Mouse (Mus musculus) olfactory bulb, adult 2 months (tissue): ENCODE results near the gene Pacs2. TPM values are rescaled to one million over a fixed set of nuclear protein-coding genes. Genes with fewer than 3 reads are reported as not detected.

ENCODE experiments used
- H3K27ac ChIP-seq: fragments of 200-500 bp; 2 replicates; pipeline ENCODE4 v1.5.1; 2012; ENCODE audit warnings: low read depth, low read length; ENCODE audit not compliant: insufficient read depth
- H3K4me1 ChIP-seq: fragments of 200-500 bp; 2 replicates; pipeline ENCODE4 v1.6.1; 2012; ENCODE audit warnings: low read length; ENCODE audit not compliant: control insufficient read depth, insufficient read depth
- H3K4me3 ChIP-seq: fragments of 200-500 bp; 2 replicates; pipeline ENCODE4 v1.5.1; 2012; ENCODE audit warnings: mild to moderate bottlenecking, low read depth, low read length, moderate library complexity; ENCODE audit not compliant: insufficient read depth
- CTCF ChIP-seq: fragments of 200-500 bp; IDR thresholded peaks from 2 replicates; pipeline ENCODE4 v1.5.1; 2012; ENCODE audit warnings: low read depth, mild to moderate bottlenecking, low read length, moderate library complexity; ENCODE audit not compliant: insufficient read depth
- POLR2A ChIP-seq: fragments of 200-500 bp; IDR thresholded peaks from 2 replicates; pipeline ENCODE4 v1.6.1; 2012; ENCODE audit warnings: mild to moderate bottlenecking, low read depth, low read length, moderate library complexity; ENCODE audit not compliant: insufficient read depth
- WGBS: fragments of 180-500 bp; shearing (Covaris S2); methylation state at CpG from one replicate; pipeline ENCODE4 v1.1.7; 2018; 5-methylcytosine and 5-hydroxymethylcytosine counted together
- polyA plus RNA-seq: library from polyadenylated mRNA; stranded (reverse); fragments of >200 nt; gene quantifications from 2 replicates; pipeline ENCODE4 v1.2.4, GENCODE M21; 2012; ENCODE audit warnings: low replicate concordance; ENCODE audit not compliant: missing spikeins, insufficient read depth, insufficient read length

Gene Pacs2
- polyA plus RNA-seq, 1 experiment: not detected

DNA sequence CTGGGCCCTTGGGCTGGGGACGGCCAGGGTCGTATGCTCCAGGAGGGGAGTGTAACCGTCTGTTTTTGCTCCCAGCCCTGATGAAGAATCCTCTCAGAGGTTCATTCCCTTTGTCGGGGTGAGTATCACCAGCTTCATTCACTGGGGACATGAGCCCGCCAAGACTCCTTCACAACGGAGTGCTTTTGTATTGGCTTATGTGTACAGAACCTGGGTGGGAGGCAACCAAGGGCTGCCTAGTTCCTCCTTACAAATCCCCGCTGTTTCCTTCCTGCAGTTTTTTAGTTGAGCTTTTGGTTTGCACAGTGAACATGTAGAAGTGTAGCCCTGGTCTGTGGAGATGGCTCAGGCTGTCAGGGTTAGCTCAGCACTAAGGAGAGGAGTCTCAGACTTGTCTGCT is 53.7 kb downstream of the Pacs2 start:
- Histone ChIP-seq H3K4me3 (no peak overlapping the region), H3K27ac (no peak overlapping the region), H3K4me1 (no peaks in the 10 kb centered on the region)
- 83% methylated on average over 7 of the region's 7 CpGs for WGBS
- TF ChIP-seq POLR2A: no peak

- TF ChIP-seq POLR2A (no peak), CTCF (no peak)
- 95% methylated on average over 6 of the region's 6 CpGs for WGBS
- H3K27ac ChIP-seq: no peak overlapping the region
- H3K4me1 ChIP-seq: peaks cover 9% of the 10 kb centered on the region
- no peak overlapping the region for H3K4me3 ChIP-seq
Observed at GRCm38 (mm10) chr12:113069389-113069788, 55.1 kb downstream of the Pacs2 start.

- 88% methylated on average over 6 of the region's 6 CpGs for WGBS
Observed at GRCm38 (mm10) chr12:113071321-113071720, 57.0 kb downstream of the Pacs2 start.

DNA sequence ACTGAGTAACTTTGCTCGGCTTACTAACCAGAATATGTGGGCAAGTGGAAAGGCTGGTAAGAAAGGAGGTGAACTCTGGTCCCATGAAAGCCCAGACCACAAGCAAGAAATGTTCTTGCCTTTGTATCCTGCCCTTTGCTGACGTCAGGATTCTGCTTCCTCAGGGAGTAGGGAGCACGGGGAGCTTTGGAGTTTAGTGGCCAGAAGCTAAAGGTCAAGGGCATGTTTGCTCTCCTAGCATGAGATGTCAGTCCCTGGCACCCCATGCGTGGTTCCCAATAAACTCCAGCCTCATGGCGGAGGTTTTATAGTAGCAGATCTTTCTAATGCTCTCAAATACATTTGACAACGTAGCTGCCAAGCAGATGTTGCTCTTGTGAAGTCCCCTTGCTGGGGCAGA is 57.5 kb downstream of the Pacs2 start:
- 83% methylated on average over 6 of the region's 6 CpGs for WGBS
- no peak overlapping the region for H3K27ac ChIP-seq
- TF ChIP-seq POLR2A: no peak
- TF ChIP-seq CTCF: no peak

More at GRCm38 (mm10) chr12:113071321-113071720, 57.0 kb downstream of the Pacs2 start:
- peaks cover 21% of the 10 kb centered on the region for H3K4me1 ChIP-seq
- TF ChIP-seq POLR2A: no peak
- no peak for TF ChIP-seq CTCF
- no peak overlapping the region for H3K27ac ChIP-seq
- H3K4me3 ChIP-seq: no peak overlapping the region

DNA sequence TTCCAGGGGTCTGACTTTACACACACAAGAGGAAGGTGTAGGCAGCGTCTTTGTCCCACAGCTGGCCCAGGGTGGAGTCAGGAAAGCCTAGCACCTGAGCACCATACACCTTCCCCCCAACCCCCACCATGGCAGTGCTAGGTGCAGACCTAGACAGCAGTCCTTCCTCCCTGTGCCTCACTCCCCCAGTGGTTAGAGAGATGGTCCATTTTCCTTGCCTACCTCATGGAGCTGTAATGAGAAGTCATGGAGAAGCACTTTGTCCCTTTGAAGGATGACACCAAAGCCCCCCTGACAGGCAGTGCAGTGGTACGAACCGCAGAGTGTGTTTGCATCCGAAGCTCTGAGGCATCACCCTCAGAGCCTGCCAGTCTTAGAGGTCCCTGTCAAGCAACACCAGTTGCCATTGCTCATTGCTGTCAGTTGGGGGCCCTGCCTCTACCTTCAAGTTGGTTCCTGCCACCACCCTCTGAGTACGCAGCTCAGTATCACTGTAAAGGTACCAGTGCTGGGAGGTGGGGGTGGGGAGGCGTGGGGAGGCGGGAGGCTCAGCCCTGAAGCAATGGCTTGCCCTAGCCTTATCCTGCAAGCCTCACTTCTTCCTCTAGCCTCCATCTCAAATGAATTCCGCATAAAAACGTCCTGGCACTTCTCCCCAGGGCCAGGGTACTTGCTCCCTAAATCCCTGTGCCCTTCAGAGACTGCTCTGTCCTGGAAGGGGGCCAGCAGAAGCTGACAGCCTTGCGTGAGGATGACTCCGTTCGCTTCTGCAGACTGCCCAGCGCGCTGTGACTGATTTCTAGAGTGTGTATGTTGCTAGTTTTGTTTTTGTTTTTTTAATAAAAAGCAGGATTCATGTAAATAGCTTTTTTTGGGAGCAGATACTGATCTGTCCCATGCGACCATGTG is 59.4 kb downstream of the Pacs2 start:
- 14% methylated on average over 15 of the region's 15 CpGs for WGBS
- TF ChIP-seq POLR2A (no peak), CTCF (no peak)
- Histone ChIP-seq H3K4me3 (peak overlapping the region; percentile 57), H3K4me1 (peaks cover 21% of the 10 kb centered on the region), H3K27ac (peak overlapping the region; percentile 22)

More for the DNA sequence above, 57.5 kb downstream of the Pacs2 start:
- Histone ChIP-seq H3K4me1 (peaks cover 21% of the 10 kb centered on the region), H3K4me3 (no peak overlapping the region)

DNA sequence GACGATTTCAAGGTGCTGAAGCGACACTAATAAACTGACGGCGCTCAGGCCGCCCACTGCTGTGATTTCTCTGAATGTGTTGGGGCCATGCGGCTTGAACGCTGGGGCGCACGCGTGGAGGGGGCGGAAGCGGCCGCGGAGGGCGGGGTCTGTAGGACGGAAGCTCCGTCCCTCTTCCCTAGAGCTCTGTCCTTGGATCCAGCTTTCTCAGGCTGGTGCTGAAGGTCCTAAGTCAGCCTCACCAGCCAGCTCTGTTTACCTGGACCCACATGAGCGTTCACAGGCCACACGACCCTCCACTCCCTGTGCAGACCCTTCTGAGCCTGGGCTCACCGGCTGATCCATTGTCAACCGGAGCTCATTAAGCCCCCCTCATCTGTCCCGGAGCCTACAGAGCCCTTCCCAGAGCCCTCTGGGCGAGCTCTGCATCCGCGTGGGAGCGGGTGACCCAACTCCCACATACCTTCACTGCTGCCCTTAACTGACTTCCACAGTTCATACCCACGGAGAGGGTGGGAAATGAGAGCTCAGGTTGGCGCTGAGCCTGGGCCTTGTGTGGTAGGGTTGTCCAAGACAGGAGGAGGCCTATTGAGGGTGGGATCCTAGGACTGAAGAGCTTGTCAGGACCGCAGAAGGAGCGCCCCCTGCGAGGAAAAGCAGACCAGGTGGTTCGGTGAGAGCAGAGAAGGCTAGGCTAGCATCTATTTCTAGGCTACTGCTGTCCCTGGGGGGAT is 60.2 kb downstream of the Pacs2 start, which contains the start of gene Tex22:
TSS of gene Tex22 (plus strand) at position 174 of the 734 bp plus-strand sequence.
- H3K4me3 ChIP-seq: peak within 1 kb of the TSS; percentile 57
- TF ChIP-seq CTCF (no peak), POLR2A (peak; percentile 60)
- peaks cover 21% of the 10 kb centered on the region for H3K4me1 ChIP-seq
- peak within 1 kb of the TSS; percentile 91 for H3K27ac ChIP-seq
- 1% methylated on average over 32 of the region's 32 CpGs for WGBS

- TF ChIP-seq POLR2A (peak; percentile 56; the same call in 1 of the 2 replicates), CTCF (peak; percentile 86)
- H3K4me1 ChIP-seq: peaks cover 21% of the 10 kb centered on the region
- H3K4me3 ChIP-seq: peak overlapping the region; percentile 57
- H3K27ac ChIP-seq: peak overlapping the region; percentile 91
- 3% methylated on average over 10 of the region's 10 CpGs for WGBS
Observed at GRCm38 (mm10) chr12:113075063-113075454, 60.8 kb downstream of the Pacs2 start.

DNA sequence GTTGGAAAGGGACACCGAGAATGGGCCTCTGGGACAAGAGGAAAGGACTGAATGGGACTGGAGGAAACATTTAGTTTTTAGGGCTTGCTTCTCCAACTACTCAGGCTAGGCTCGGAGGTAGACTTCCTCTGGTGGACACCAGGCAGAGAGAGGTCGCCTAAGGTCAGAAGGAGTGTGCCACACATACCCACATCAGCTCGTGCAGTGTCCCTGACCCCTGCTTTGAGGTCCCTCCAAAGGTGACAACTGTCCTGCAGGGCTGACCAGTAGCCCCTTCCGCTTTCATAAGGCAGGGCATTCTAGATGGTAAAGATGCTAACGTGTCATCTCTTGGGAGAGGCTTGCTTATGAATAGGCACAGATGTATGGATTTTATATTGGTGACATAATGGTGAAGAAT is 61.2 kb downstream of the Pacs2 start:
- no peak for TF ChIP-seq CTCF
- no peak for TF ChIP-seq POLR2A
- H3K4me1 ChIP-seq: peaks cover 21% of the 10 kb centered on the region
- H3K27ac ChIP-seq: peak overlapping the region; percentile 31; the same call in 1 of the 2 replicates
- WGBS: 58% methylated on average over 6 of the region's 6 CpGs
- no peak overlapping the region for H3K4me3 ChIP-seq

- H3K4me1 ChIP-seq: no peaks in the 10 kb centered on the region
- WGBS: 87% methylated on average over 3 of the region's 3 CpGs
- TF ChIP-seq POLR2A (no peak), CTCF (no peak)
- H3K4me3 ChIP-seq: no peak overlapping the region
- no peak overlapping the region for H3K27ac ChIP-seq
Observed at GRCm38 (mm10) chr12:113087276-113087675, 73.0 kb downstream of the Pacs2 start.
